Mouse (Mus musculus) heart, adult 11 months (tissue): ENCODE measurements around the gene Xrcc3.

Experiments
- DNase-seq: peaks from one replicate; pipeline ENCODE4 v3.0.0; 2022

Xrcc3 gene

DNA sequence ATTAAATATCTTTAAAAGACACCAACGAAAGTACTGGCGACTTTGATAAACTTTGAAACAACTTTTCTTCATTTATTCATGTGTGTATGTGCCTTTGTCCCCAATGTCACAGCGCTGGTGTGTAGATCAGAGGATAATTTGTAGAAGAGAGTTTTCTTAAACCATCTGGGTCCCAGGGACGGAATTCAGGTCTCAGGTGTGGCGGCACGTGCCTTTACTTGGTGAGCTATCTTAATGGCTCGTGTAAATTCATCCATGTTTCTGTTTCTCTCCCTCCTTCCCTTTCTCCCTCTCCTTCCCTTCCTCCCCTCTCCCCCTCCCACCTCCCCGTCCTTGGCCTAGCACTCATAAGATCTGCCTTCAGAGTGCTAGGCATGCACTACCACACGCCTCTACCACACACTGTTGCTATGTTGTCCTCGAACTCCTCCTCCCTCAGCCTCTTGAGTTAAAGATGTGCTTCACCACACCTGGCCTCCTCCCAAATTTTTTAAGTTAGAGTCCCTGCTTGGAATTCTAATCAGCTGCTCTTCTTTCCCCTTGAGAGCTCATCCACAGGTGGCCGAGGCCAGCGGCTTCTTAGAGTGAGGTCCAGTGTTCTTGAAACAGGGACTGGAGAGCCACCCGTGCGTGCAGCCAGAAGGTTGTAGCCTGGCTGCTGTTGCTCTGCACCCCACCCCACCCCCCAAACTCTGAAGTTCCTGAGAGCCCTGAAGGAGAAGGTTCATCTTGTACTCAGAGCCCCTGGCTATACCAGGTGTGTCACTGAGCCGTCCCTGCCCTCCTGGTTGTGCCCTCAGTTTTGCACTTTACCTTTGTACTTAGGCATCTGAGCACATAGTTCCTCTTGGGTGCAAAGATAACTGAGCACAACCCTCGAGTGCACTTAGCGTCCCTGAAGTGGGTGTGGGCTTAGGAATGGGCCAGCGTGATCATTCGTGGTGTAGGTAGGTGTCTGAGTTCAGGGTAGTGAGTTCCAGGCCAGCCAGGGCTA lies 1.4 kb upstream of the Xrcc3 start:
- DNase-seq: peak; percentile 89

DNA sequence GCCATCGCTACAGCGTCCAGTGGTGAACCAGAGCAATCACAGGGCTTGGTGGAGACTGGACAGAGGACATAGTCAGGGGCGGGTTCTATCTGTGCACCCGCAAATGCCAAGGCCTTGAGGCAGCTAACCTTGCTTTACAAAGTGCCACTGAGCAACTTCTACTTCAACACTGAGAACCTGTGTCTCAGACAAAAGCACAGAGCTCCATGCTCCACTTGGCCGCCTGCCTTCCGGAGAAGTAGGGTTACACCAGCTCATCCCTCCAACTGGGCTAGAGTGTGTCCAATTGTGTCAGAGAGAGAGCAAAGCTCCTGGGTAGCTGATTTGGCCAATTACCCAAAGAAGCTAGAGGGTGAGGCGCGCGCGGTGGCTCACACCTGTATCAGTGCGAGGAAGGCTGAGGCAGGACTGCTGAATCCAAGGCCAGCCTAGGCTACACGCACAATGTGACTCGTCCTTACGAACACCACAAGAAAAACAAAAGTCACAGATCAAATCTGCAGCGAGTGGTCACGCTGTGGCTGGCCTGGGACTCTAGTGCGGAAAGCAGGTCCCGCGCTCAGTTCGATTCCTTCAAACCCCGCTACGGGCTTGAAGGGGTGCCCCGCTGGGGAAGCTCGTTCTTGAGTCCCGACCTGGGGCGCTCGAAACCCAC lies 435 bp downstream of the Xrcc3 start:
- no peak for DNase-seq

DNA sequence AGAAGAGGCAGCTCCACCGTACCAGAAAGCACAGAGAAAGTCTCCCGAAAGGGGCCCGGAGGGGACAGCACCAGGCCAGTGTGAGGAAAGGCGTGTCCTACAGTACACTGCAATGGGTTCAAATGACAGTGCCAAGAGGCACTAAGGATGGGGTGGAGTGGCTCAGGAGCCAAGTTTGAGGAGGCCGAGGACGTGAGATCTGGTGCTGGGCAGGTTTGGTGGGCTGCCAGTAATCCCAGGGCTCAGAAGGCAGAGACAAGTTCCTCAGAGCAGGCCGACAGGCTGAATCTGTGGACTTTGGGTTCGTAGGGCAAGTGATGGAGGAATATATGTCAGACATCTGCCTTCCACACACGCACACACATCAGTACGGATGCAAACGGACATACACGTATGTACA lies 1.1 kb downstream of the Xrcc3 start:
- DNase-seq: no peak

DNA sequence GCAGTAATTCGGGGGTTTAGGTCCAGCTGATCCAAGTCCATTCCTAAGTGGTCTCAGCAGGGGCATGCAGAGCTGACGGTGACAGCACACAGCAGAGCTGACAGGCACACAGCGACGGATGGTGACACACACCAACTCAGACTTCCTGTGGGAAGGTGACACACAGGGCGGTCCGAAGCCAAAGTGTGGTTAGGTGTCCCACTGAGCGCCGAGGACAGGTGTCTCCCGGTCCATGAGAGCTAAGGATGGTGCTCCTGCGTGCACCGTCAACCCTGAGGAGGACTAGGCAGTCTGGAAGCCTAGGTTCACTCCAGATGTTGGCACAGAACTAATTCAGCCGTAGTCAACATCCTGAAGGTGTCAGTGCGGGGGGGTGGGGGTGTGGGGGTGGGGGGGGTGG lies 1.6 kb downstream of the Xrcc3 start:
- no peak for DNase-seq

DNA sequence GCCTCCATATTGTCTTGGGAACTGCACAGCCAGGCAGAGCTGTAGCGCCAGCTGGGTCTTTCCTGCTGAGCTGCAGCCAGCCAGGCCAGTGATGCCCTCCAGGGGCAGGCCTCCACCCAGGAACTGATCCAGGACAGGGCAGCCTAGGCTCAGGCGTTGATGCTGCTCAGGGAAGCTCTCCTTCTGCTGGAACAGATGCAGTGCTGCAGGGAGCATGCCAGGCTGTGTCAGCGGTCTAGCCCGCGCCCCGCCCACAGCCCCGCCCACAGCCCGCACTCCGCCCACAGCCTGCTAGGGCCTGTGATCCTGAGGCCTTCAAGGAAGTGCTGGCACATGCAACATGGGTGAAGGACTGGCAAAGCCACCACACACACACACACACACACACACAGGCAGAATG lies 3.9 kb downstream of the Xrcc3 start:
- DNase-seq: peak; percentile 98

DNA sequence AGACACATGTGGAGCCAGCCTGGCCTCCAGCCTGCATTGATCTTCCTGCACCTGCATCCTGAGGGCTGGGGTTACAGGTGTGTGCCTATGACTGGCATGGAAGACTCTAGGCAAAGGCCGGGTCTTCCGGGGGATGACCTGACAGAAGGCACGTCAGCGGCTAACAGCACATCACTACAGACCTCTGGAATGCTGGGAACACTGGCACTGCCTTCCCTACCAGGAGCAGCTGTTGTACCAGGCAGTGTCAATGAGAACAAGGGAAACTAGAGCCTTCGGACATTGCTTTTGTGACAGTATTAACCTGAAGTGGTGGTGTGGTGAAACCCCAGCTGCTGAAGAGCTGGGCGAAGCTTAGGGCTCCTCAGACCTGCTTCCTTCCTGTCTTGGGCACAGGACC lies 4.9 kb downstream of the Xrcc3 start:
- DNase-seq: no peak

DNA sequence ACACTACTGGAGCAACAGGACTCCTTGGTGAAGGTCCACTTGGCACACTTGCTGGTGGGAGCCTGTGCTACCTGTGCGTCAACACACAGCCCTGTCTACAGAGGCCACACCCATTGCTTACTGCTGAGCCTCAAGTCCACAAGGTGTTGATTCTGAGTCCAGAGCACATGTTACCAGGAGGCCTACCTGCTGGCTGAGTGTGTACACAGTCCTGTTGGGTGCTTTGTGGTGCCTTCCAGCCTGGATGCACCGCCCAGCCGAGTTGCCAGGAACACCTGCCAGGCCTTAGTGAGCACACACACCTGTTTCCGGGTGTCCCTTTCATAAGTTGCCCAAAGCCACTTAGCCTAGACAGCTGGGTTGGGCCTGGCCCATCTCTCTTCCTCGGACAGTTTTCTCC lies 10.1 kb downstream of the Xrcc3 start:
- no peak for DNase-seq

DNA sequence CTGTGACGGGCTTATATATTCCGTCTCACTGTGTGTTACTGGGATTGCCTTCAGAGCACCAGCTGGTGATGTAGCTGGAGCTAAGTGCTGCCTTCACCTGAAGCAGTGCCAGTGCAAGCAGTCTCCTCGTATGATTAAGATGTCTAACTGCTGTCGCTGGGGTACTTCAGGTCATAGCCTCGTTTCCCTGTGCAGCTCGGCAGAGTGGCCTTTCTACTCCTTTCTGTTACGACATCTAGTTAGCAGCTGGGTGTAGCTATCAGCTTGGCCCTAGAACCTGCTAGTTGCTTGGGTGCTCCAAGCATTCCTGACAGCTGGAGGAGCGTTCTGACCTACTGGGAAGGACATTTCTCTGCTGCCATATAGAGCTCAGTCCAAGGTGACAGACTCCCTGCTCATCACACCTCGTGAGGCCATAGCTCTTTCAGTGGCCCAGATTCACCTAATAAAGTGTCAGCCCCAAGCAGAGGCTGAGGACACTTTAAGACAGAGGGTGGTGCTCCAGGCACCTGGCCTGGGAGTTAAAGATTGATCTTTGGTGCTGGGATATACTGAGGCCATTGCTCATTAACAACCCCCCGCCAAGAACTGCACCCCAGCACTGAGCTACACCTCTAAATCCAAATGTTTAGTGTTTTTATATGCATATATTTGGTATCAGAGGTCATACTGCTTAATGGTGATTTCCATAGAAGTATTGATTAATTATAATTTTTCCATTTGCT lies 13.1 kb downstream of the Xrcc3 start:
- no peak for DNase-seq

DNA sequence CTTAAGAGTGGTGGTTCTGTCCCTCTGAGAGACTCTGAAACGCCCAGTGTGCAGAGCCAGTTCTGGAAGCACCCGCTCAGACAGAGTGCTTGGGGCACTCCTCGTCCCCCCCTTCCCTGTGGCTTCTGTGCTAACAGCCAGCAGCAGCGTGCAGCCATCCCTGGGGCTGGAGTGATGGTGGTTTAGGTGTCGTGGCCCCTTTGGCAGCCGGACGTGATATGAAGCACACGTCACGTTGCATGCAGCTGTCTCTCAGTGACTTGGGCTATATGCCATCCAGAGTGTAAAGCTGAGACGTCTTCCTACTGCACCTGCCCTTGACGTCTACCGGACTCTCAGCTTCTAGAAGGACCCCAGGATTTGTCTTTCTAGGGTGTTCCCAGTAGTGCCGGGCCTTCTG lies 15.2 kb downstream of the Xrcc3 start:
- DNase-seq: no peak

DNA sequence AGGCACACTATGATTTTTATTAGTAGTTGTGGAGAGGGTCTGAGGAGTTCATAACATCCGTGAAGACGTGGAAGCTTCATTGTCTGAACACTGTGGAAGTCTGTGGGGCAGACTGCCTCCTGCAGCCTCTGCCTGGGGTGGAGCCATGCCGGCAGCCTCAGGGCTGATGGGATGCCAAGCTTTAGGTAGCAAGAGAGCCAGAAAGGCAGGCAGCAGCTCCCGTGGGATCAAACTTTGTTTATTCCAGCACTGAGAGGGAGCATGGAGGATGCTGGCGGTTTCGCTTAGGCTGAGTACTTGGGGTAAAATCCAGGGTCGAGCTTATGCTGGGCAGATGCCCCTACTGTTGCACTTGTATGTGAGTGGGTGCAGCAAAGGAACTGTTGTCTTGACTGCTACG lies 16.4 kb downstream of the Xrcc3 start:
- DNase-seq: no peak

DNA sequence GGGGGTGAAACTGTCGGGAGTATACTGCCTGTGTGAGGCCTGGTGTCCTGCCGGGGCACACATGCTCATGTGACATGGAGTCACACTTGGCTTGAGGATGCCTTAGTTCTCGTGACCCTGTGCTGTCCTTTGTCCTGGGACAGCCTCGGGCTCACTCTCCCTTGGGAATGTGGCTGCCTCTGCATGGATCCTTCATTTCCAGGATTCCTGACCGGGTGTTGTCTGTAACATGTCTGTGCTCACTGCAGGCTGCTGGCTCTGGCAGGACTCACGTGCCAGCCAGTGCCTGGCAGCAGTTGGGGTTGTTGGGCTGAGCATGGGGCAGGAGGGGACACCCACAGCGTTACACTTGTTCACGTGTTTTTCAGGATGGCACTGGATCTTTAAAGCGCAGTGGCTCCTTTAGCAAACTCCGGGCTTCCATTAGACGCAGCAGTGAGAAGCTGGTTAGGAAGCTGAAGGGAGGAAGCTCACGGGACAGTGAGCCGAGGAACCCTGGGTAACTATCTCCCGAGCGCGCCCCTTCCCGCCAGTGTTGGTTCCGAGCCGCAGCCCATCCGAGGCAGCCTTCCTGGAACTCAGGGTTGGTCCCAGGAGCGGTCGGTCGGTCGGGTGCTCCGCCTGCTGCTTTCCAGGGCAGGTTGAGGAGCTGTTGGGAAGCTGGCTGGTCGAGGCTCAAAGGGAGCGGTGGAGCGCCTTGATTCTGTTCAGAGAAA lies 18.3 kb downstream of the Xrcc3 start:
- peak; percentile 98 for DNase-seq

DNA sequence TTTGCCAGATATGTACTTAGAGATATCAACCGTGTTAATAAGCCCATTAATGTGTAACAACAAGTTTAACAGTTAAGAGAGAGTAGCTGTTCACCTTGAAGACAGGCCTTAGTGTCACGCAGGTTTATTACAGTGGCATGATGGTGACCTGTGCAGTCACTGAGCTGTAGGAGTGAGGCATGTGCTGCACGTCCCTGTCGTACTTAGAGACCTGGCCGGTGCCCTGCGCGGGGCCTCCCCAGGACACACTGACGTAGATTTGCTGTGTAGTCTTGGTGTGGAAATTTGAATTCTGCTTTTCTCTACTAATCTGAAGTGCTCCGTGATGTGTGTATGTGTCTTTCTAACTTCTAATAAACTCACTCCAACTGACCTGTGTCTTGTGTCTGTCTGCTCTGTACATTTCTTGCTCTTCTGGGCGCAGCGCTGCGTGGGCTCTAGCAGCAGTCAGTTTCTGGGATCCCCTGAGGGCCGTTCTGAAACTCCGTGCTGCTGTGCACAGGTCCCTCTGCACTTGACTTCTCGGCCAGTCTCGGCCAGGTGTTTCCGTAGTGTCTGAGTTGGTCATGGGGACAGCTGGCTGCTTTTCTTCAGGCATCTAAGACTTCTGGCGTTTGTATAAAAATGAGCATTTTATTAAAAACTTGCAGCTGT lies 19.0 kb downstream of the Xrcc3 start:
- no peak for DNase-seq

DNA sequence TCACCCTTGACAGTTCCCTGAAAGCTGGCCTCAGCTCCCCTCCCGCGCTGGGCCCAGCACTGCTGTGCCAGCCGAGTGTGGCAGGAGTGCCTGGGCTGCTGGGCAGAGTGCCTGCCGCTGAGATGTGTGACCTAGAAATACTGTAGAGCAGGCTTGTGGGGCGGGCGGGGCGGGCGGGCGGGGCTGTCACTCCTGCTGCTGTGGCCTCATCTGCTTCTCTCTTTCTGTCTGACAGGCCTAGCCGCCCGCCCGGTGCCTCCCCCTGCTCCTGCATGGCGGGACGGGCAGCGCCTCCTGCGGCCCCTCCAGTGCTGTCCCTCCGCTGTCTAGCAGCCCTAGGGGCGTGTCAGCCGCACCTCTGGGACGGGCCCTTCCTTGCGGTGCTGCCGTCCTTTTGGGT lies 19.6 kb downstream of the Xrcc3 start:
- peak; percentile 96 for DNase-seq

DNA sequence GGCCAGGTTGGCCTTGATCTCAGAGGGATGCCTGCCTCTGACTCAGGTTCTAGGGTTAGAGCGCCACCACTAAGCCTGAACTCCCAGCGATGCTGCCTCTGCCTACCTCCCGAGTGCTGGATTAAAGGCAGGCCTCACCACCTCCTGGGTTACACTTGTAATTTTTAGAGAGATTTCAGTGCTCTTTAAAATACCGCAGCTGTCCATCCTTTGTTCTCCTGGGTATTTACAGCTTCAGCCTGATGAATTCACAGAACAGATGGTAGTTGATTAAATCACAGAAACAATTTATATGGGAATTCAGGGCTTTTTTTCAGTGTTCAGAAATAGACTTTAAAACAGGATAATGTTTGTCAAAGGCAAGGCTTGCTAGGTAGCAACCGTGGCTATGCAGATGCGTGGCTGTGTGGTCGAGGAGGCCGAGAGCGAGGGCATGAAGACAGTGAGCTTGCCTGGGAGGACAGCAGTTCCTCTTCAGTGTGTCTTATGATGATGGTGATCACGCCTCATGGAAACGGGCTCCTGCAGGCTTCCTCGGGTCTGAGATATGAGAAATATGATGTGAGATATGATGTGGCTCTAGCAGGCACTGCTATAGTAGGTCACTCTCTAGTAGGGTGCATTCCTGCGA lies 22.1 kb downstream of the Xrcc3 start:
- no peak for DNase-seq

DNA sequence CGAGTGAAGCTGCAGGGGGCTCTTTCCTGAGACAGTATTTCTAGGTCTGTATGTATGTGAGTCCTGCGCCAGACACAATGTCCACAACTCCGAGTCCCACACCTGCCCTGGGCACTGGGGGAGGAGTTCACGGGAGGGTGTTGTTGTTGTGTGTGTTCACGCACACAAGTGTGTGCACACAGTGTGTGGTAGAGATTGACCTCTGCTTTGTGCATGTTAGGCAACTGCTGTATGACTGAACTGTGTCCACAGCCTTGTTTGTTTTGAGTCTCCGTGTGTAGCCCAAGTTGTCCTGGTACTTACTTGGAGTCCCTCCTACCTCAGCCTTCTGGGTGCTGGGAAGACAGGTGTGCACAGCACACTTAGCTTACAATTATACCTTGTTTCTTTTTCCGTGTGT lies 23.0 kb downstream of the Xrcc3 start:
- DNase-seq: no peak

DNA sequence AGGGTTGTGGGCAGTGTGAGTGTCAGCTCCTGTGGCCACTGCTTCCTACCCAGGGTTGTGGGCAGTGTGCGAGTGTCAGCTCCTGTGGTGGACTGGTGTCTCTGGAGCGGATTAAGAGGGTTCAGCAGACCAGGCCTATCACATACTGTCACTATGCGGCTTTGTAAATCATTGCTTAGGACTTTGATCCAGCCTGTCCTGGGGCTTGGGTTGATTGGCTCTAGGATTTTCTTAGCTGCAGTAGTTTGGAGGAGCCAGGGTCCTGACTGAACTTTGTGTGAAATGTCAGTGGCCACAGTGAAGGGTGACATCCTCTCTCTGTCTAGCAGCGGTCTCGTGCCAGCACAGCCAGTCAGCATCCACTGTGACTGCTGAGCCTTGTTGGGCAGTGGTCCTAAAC lies 23.6 kb downstream of the Xrcc3 start:
- DNase-seq: no peak

DNA sequence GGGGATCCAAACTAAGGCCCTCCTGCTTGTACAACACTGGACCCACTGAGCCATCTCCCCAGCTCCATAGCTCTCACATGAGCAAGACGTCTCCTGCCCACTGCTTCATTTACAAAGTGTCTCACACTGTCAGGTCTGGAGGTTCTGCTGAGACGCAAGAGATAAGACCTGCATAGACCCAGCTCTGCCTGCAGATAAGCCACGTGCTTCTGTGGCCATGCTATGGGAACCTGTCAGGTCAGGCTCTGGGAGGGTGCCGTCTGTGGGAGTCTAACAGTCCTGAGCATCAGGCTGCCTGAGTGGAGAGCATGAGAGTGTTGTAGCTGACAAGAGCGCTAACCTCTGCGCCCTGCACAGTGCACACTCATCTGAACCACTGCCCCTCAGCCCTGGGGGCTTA lies 26.7 kb downstream of the Xrcc3 start:
- DNase-seq: no peak

DNA sequence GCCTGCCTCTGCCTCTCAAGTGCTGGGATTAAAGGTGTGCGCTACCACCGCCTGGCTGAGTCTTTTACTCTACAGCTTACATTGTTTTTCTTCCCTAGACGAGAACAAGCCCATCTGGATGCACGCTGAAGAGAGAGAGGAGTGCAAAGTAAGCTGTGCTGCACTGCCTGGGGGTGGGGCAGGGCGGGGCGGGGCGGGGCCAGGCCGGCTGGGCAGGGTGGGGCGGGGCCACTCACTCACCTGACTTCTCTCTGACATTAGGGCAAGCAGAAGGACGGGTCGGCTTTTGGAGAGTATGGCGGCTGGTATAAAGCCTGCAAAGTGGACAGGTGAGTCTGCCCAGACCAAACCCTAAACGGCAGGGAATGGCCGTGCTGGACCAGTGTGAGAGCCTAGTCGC lies 28.5 kb downstream of the Xrcc3 start:
- DNase-seq: no peak

DNA sequence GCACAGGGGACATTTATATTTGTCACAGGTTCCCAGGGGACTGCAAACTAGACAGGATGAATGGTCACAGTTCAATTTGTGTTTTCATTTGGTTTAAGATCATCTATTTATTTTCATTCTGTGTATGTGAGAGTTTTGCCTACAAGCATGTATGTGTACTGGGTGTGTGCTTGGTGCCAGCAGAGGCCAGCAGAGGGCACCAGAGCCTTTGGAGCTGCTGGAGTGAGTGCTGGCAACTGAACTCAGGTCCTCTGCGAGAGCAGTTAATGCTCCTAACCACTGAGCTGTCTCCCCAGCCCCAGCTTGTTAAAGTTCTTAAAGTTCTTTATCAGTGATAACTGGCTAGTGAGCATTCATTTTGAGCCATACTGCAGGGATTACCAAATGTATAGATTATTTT lies 34.1 kb downstream of the Xrcc3 start:
- no peak for DNase-seq

DNA sequence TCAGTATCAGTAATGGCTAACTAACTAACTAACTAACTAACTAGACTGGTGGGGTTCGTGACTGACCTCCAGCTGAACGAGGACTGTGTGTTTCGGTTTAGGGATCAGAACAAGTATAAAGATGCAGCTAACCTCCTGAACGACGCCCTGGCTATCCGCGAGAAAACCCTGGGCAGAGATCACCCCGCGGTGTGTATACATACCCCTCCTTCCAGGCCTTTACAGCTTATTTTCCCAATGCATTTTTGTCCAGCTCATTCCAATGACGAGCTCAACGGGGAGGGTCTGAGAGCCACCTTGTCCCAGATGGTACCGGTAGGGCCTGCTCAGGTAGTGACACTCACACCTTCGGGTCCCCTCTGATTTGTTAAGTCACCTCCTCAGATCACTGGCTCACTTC lies 35.8 kb downstream of the Xrcc3 start:
- peak; percentile 78 for DNase-seq

DNA sequence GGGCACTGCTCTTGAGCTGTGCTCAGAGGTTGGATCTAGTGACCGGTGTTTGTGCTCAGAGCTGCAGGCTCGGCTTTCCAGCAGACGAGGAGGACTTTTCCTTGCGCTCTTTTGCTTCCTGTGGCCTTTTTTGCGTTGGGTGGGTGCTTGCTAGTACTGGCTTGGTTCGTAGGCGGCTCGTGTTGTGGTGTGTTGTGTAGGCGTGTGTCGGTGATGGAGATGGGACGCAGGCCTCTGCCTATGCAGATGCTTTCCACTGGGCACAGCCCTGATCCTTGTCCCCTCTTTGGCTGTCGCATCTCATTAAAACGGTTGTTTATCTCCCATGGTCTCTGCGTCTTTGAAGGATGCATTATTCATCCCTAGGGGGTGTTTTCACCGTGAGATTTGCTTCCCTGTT lies 38.8 kb downstream of the Xrcc3 start:
- DNase-seq: peak; percentile 80

DNA sequence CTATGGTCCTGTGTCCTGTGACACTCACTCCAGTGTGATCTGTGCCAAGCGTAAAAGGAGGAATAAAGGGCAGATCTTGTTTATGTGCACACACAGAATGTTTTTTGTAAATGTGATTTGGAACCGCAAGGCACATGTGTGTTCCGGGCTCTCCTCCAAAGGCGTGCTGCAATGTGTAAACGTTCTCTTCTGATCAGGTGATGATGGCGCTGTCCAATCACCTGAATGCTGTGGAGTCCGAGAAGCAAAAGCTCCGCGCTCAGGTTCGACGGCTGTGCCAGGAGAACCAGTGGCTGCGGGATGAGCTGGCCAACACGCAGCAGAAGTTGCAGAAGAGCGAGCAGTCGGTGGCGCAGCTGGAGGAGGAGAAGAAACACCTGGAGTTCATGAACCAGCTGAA lies 39.5 kb downstream of the Xrcc3 start:
- peak; percentile 87 for DNase-seq
